Mouse (Mus musculus): ENCODE results near the gene Zc4h2. TPM values are rescaled to one million over a fixed set of nuclear protein-coding genes. Genes with fewer than 3 reads are reported as not detected.

Gene Zc4h2
- polyA plus RNA-seq (2012; rRNA removed) (0.92 and 1.3 TPM in 2 replicates), polyA plus RNA-seq (2014; fragmentation: Nextera tagmentation; extraction: Ambion mirVana) (1.6 and 1.8 TPM in 2 replicates)

DNA sequence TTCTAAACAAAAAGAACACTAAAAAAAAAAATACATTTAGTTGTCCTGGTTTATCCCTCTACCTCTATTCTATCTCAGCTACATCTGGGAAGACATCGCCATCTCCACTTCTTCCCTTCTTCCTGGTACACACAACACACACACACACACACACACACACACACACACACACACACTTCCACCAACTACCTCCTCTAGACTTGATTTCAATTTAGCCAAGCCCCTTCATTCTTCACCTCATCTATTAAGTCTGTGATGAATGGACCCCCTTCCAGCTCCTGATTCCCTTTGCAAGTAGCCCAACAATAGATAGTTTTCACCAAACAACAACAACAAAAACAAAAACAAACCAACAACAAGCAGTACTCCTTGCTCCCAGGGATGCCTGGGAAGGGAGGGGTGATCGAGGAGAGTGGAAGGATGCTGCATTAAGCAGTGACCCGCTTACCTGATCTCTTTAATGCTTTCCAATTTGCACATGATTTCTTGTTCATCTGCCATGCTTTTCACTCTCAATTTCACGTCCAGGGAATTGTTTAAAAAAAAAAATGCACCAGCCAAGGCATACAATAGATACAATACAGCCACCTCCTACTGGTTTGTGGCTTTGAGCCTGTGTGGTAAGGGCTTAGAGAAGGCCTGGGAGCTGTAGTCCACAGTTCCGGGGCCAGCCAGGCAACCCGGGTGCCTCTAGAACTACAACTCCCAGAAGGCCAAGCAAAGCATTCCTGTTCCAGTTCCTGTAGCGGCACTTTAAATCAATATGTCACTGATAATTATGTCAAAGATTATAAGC lies at the start of gene Zc4h2:
TSS of gene Zc4h2 (minus strand) at position 706 of the 796 bp plus-strand sequence.
- ATAC-seq (ENCODE audit: insufficient read depth) (peak; percentile 88), DNase-seq (ENCODE audit: low read depth in 3 of 3, low spot score in 3 of 3) (peak; percentile 41 to 45 (median 42))
- Histone ChIP-seq H3K9me3 (ENCODE audit: control insufficient read depth, low read length) (no peaks in the 10 kb centered on the region), H3K4me1 (replicated peaks; ENCODE audit: control insufficient read depth in 2 of 2, insufficient read depth in 2 of 2, low read length in 1 of 2) (no peaks in the 10 kb centered on the region), H3K36me3 (replicated peaks; ENCODE audit: control insufficient read depth, insufficient read depth, low read depth) (no peaks in the 10 kb centered on the region), H3K27me3 (ENCODE audit: control insufficient read depth, insufficient read depth, low read length) (no peaks in the 10 kb centered on the region), H3K4me2 (ENCODE audit: low read depth) (peak within 1 kb of the TSS; percentile 61), H3K4me3 (ENCODE audit: insufficient read depth in 1 of 2, low read depth in 2 of 2, low read length in 2 of 2) (peak within 1 kb of the TSS; percentile 60 to 64), H3K9ac (replicated peaks) (peak within 1 kb of the TSS; percentile 4; the same call in 1 of the 2 replicates), H3K27ac (no peak within 1 kb of the TSS)
- WGBS (ENCODE audit: insufficient replicate concordance), result 17% methylated on average over 7 of the region's 7 CpGs
- TF ChIP-seq EP300 (IDR thresholded peaks at IDR 0.05; ENCODE audit: low read depth), result no peak
- TF ChIP-seq CTCF (IDR thresholded peaks at IDR 0.05; ENCODE audit: low read depth), result no peak

DNA sequence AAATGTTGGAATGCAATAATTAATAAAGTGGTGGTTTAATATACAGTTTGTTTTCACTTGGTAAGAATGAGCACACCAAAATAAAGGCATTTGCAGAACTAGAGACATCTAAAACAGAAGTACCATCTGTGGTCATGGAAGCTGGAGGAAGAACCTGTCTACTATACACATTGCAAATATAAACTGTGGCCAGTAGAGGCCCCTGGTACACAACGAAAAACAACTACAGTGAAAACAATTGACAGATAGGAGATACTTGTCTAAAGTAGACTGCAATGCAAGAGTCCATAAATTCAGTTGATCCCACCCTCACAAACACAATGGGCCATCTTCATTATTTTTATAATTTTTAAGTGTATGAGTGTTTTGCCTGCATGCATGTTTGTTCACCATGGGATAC lies 28.8 kb upstream of the Zc4h2 start:
- ATAC-seq (ENCODE audit: insufficient read depth), result no peak

DNA sequence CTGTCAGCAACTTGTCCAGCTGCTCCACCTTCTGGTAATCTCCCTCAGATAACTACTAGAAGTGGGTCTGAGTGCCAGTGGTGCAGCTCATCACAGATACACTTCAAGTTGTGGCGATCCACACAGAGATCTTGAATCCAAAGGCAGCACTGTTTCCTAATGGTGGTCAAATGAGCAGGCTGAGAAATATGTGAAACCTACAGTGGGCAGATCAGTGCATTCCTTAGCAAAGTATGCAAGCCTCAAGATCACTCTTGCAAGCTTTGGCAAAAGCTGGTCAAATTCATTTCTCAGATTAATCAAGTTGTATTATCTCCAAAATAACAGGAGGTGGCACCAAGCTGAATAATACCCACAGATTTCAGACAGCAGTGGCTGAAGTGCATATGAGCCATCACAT lies 23.9 kb upstream of the Zc4h2 start:
- 62% methylated on average over 1 of the region's 1 CpGs for WGBS (ENCODE audit: insufficient replicate concordance)
- no peak for ATAC-seq (ENCODE audit: insufficient read depth)

More for the DNA sequence above, 28.8 kb upstream of the Zc4h2 start:
- Histone ChIP-seq H3K27me3 (ENCODE audit: control insufficient read depth, insufficient read depth, low read length) (no peaks in the 10 kb centered on the region), H3K36me3 (replicated peaks; ENCODE audit: control insufficient read depth, insufficient read depth, low read depth) (no peaks in the 10 kb centered on the region), H3K9me3 (ENCODE audit: control insufficient read depth, low read length) (no peaks in the 10 kb centered on the region), H3K4me2 (ENCODE audit: low read depth) (no peak overlapping the region), H3K4me3 (ENCODE audit: insufficient read depth in 1 of 2, low read depth in 2 of 2, low read length in 2 of 2) (no peak overlapping the region), H3K27ac (no peak overlapping the region), H3K9ac (replicated peaks) (no peak overlapping the region), H3K4me1 (replicated peaks; ENCODE audit: control insufficient read depth in 2 of 2, insufficient read depth in 2 of 2, low read length in 1 of 2) (no peaks in the 10 kb centered on the region)
- no peak for DNase-seq (ENCODE audit: low read depth in 3 of 3, low spot score in 3 of 3)
- TF ChIP-seq CTCF (IDR thresholded peaks at IDR 0.05; ENCODE audit: low read depth), result no peak
- TF ChIP-seq EP300 (IDR thresholded peaks at IDR 0.05; ENCODE audit: low read depth), result no peak
- WGBS (ENCODE audit: insufficient replicate concordance), result 23% methylated on average over 1 of the region's 1 CpGs

DNA sequence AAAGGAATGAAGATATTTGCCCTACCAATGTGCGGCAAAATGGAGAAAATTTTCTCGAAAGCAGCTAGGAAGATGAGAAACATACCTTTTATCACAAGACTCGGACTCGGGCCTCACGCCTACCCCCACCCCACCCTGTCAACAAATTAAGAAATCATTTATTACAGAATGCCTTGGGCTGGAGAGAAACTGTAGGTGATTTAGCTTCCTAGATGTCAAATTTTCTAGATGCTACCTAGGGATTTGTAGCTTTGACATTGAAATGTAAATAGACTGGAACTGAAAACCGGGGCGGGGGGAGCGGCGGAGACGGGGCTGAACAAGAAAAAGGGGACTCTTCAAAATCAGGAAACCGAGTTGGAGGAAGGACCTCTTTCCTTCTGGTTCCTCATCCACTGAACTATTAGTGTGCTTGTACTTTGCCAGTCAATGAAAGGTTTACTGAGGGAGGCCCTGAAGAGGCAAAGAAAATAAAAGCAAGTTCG lies 333 bp upstream of the Zc4h2 start:
- Histone ChIP-seq H3K27ac (no peak overlapping the region), H3K9me3 (ENCODE audit: control insufficient read depth, low read length) (no peaks in the 10 kb centered on the region), H3K4me2 (ENCODE audit: low read depth) (peak overlapping the region; percentile 61), H3K4me3 (ENCODE audit: insufficient read depth in 1 of 2, low read depth in 2 of 2, low read length in 2 of 2) (peak overlapping the region; percentile 60 to 64), H3K36me3 (replicated peaks; ENCODE audit: control insufficient read depth, insufficient read depth, low read depth) (no peaks in the 10 kb centered on the region), H3K4me1 (replicated peaks; ENCODE audit: control insufficient read depth in 2 of 2, insufficient read depth in 2 of 2, low read length in 1 of 2) (no peaks in the 10 kb centered on the region), H3K27me3 (ENCODE audit: control insufficient read depth, insufficient read depth, low read length) (no peaks in the 10 kb centered on the region), H3K9ac (replicated peaks) (peak overlapping the region; percentile 4; the same call in 1 of the 2 replicates)
- 11% methylated on average over 12 of the region's 12 CpGs for WGBS (ENCODE audit: insufficient replicate concordance)
- ATAC-seq (ENCODE audit: insufficient read depth) (peak; percentile 47; the same call in 1 of the 2 replicates), DNase-seq (ENCODE audit: low read depth in 3 of 3, low spot score in 3 of 3) (no peak)
- TF ChIP-seq EP300 (IDR thresholded peaks at IDR 0.05; ENCODE audit: low read depth) (no peak), CTCF (IDR thresholded peaks at IDR 0.05; ENCODE audit: low read depth) (no peak)

More for the DNA sequence above, 23.9 kb upstream of the Zc4h2 start:
- Histone ChIP-seq H3K9ac (replicated peaks) (no peak overlapping the region), H3K4me3 (ENCODE audit: insufficient read depth in 1 of 2, low read depth in 2 of 2, low read length in 2 of 2) (no peak overlapping the region), H3K27ac (no peak overlapping the region), H3K27me3 (ENCODE audit: control insufficient read depth, insufficient read depth, low read length) (no peaks in the 10 kb centered on the region), H3K9me3 (ENCODE audit: control insufficient read depth, low read length) (no peaks in the 10 kb centered on the region), H3K4me2 (ENCODE audit: low read depth) (no peak overlapping the region), H3K4me1 (replicated peaks; ENCODE audit: control insufficient read depth in 2 of 2, insufficient read depth in 2 of 2, low read length in 1 of 2) (no peaks in the 10 kb centered on the region), H3K36me3 (replicated peaks; ENCODE audit: control insufficient read depth, insufficient read depth, low read depth) (no peaks in the 10 kb centered on the region)
- TF ChIP-seq CTCF (IDR thresholded peaks at IDR 0.05; ENCODE audit: low read depth), result no peak
- TF ChIP-seq EP300 (IDR thresholded peaks at IDR 0.05; ENCODE audit: low read depth), result no peak
- no peak for DNase-seq (ENCODE audit: low read depth in 3 of 3, low spot score in 3 of 3)

DNA sequence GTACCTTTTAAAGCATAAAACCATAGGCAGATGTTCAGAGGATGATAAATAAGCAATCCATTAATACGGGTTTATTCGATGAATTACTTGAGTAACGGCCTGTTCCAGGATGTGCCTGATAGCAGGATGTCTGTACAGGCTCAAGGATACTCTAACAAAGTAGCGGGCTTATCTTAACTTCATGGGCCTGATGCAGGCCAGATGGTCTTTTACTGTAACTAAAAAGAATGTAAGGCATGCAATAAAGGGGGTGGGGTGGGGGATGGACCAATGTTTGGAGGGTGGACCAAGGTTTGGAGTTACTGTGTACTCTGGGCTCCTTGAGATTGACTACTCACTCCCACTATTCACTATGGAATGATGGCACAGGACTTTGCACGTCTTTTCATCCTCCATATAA lies 57.7 kb downstream of the Zc4h2 start:
- TF ChIP-seq EP300 (IDR thresholded peaks at IDR 0.05; ENCODE audit: low read depth), result no peak
- no peak for TF ChIP-seq CTCF (IDR thresholded peaks at IDR 0.05; ENCODE audit: low read depth)
- Histone ChIP-seq H3K27me3 (ENCODE audit: control insufficient read depth, insufficient read depth, low read length) (no peaks in the 10 kb centered on the region), H3K4me1 (replicated peaks; ENCODE audit: control insufficient read depth in 2 of 2, insufficient read depth in 2 of 2, low read length in 1 of 2) (no peaks in the 10 kb centered on the region), H3K9me3 (ENCODE audit: control insufficient read depth, low read length) (no peaks in the 10 kb centered on the region), H3K9ac (replicated peaks) (no peak overlapping the region), H3K27ac (no peak overlapping the region), H3K36me3 (replicated peaks; ENCODE audit: control insufficient read depth, insufficient read depth, low read depth) (no peaks in the 10 kb centered on the region), H3K4me2 (ENCODE audit: low read depth) (no peak overlapping the region), H3K4me3 (ENCODE audit: insufficient read depth in 1 of 2, low read depth in 2 of 2, low read length in 2 of 2) (no peak overlapping the region)
- no peak for DNase-seq (ENCODE audit: low read depth in 3 of 3, low spot score in 3 of 3)
- no peak for ATAC-seq (ENCODE audit: insufficient read depth)
- WGBS (ENCODE audit: insufficient replicate concordance), result 56% methylated on average over 5 of the region's 5 CpGs

Other genes starting within 250 kb of the Zc4h2 start
- gene Amer1, start 213.6 kb downstream of the Zc4h2 start, polyA plus RNA-seq (2012; rRNA removed), result 0.98 and 1.2 TPM in 2 replicates
- 1.3 and 1.5 TPM in 2 replicates for gene Amer1, start 213.6 kb downstream of the Zc4h2 start, polyA plus RNA-seq (2014; fragmentation: Nextera tagmentation; extraction: Ambion mirVana)
- gene Asb12, start 100.5 kb downstream of the Zc4h2 start, polyA plus RNA-seq (2012; rRNA removed), result not detected in 2 replicates
- not detected in 2 replicates for gene Asb12, start 100.5 kb downstream of the Zc4h2 start, polyA plus RNA-seq (2014; fragmentation: Nextera tagmentation; extraction: Ambion mirVana)
- not detected in 2 replicates for gene Pfn5, start 100.4 kb downstream of the Zc4h2 start, polyA plus RNA-seq (2012; rRNA removed)
- gene Pfn5, start 100.4 kb downstream of the Zc4h2 start, polyA plus RNA-seq (2014; fragmentation: Nextera tagmentation; extraction: Ambion mirVana), result not detected in 2 replicates
- 0.07 and 0.08 TPM in 2 replicates for gene Zc3h12b, start 53.2 kb upstream of the Zc4h2 start, polyA plus RNA-seq (2012; rRNA removed)
- gene Zc3h12b, start 53.2 kb upstream of the Zc4h2 start, polyA plus RNA-seq (2014; fragmentation: Nextera tagmentation; extraction: Ambion mirVana), result 0.14 and 0.17 TPM in 2 replicates

All from liver, embryonic 14.5 days (tissue).